Mouse (Mus musculus): ENCODE data around the gene Matn4. TPM values are rescaled to one million over a fixed set of nuclear protein-coding genes. Genes with fewer than 3 reads are reported as not detected.

Matn4 gene
- total and polyA plus RNA-seq, 2 experiments, result 0.05 to 0.09 TPM

- DNase-seq (ENCODE audit: extremely low read depth, low read depth, low spot score), result peak; percentile 34
- 45% methylated on average over 5 of the region's 5 CpGs for WGBS
- Histone ChIP-seq H3K9ac (ENCODE audit: low read depth, low read length) (no peak overlapping the region), H3K79me2 (ENCODE audit: control insufficient read depth, insufficient read depth, low read length) (no peaks in the 10 kb centered on the region), H3K4me1 (ENCODE audit: control insufficient read depth, insufficient read depth, low read length) (peaks cover 16% of the 10 kb centered on the region), H3K27me3 (ENCODE audit: control insufficient read depth, insufficient read depth, low read length) (no peaks in the 10 kb centered on the region), H3K27ac (replicated peaks; ENCODE audit: insufficient read depth, low read depth, low read length) (0 out of 2 replicates have a peak overlapping the region, but pooled peaks have one; percentile 18), H3K4me3 (ENCODE audit: insufficient read depth, low read depth, low read length) (no peak overlapping the region), H3K36me3 (ENCODE audit: control insufficient read depth, insufficient read depth, low read length) (no peaks in the 10 kb centered on the region)
- TF ChIP-seq POLR2A (IDR thresholded peaks at IDR 0.05; ENCODE audit: extremely low read depth, insufficient read depth, low read length) (no peak), CTCF (IDR thresholded peaks at IDR 0.05; ENCODE audit: low read depth, low read length) (no peak)
Measured at GRCm38 (mm10) chr2:164448921-164449320, 44.0 kb upstream of the Matn4 start.

- DNase-seq (ENCODE audit: extremely low read depth, low read depth, low spot score), result peak; percentile 82
- no peak overlapping the region for H3K4me3 ChIP-seq (ENCODE audit: insufficient read depth, low read depth, low read length)
- no peaks in the 10 kb centered on the region for H3K27me3 ChIP-seq (ENCODE audit: control insufficient read depth, insufficient read depth, low read length)
- no peaks in the 10 kb centered on the region for H3K36me3 ChIP-seq (ENCODE audit: control insufficient read depth, insufficient read depth, low read length)
- 52% methylated on average over 1 of the region's 1 CpGs for WGBS
- TF ChIP-seq CTCF (IDR thresholded peaks at IDR 0.05; ENCODE audit: low read depth, low read length) (no peak), POLR2A (IDR thresholded peaks at IDR 0.05; ENCODE audit: extremely low read depth, insufficient read depth, low read length) (no peak)
- H3K9ac ChIP-seq (ENCODE audit: low read depth, low read length), result no peak overlapping the region
- H3K27ac ChIP-seq (replicated peaks; ENCODE audit: insufficient read depth, low read depth, low read length), result peak overlapping the region; percentile 58
- peaks cover 15% of the 10 kb centered on the region for H3K4me1 ChIP-seq (ENCODE audit: control insufficient read depth, insufficient read depth, low read length)
- H3K79me2 ChIP-seq (ENCODE audit: control insufficient read depth, insufficient read depth, low read length), result no peaks in the 10 kb centered on the region
Measured at GRCm38 (mm10) chr2:164448140-164448539, 43.2 kb upstream of the Matn4 start.

DNA sequence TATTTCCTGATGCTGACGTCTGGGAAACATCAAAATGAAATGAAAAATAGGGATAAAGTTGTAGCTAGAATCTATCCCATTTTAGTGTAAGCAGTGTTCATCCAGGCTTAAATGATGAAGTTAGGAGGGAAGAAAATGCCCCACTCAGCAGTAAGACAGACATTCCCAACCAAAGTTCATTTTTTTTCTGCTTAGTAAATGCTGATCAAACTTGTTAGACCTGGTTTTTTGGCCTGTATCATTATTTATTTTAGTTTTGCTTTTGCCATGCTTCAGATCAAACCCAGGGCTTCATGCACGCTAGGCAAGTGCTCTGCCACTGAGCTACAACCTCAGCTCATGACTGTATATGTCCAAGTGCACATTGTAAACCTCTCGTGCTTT, 41.1 kb upstream of the Matn4 start:
- peaks cover 18% of the 10 kb centered on the region for H3K79me2 ChIP-seq (ENCODE audit: control insufficient read depth, insufficient read depth, low read length)
- peak; percentile 86 for DNase-seq (ENCODE audit: extremely low read depth, low read depth, low spot score)
- no peak overlapping the region for H3K4me3 ChIP-seq (ENCODE audit: insufficient read depth, low read depth, low read length)
- peaks cover 15% of the 10 kb centered on the region for H3K4me1 ChIP-seq (ENCODE audit: control insufficient read depth, insufficient read depth, low read length)
- H3K27ac ChIP-seq (replicated peaks; ENCODE audit: insufficient read depth, low read depth, low read length), result peak overlapping the region; percentile 86
- H3K9ac ChIP-seq (ENCODE audit: low read depth, low read length), result no peak overlapping the region
- TF ChIP-seq POLR2A (IDR thresholded peaks at IDR 0.05; ENCODE audit: extremely low read depth, insufficient read depth, low read length) (no peak), CTCF (IDR thresholded peaks at IDR 0.05; ENCODE audit: low read depth, low read length) (no peak)
- H3K36me3 ChIP-seq (ENCODE audit: control insufficient read depth, insufficient read depth, low read length), result no peaks in the 10 kb centered on the region
- 20% methylated on average over 3 of the region's 3 CpGs for WGBS
- no peaks in the 10 kb centered on the region for H3K27me3 ChIP-seq (ENCODE audit: control insufficient read depth, insufficient read depth, low read length)

- TF ChIP-seq CTCF (IDR thresholded peaks at IDR 0.05; ENCODE audit: low read depth, low read length) (no peak), POLR2A (IDR thresholded peaks at IDR 0.05; ENCODE audit: extremely low read depth, insufficient read depth, low read length) (no peak)
- Histone ChIP-seq H3K79me2 (ENCODE audit: control insufficient read depth, insufficient read depth, low read length) (peaks cover 20% of the 10 kb centered on the region), H3K27me3 (ENCODE audit: control insufficient read depth, insufficient read depth, low read length) (no peaks in the 10 kb centered on the region), H3K9ac (ENCODE audit: low read depth, low read length) (no peak overlapping the region), H3K4me1 (ENCODE audit: control insufficient read depth, insufficient read depth, low read length) (peaks cover 15% of the 10 kb centered on the region), H3K4me3 (ENCODE audit: insufficient read depth, low read depth, low read length) (no peak overlapping the region), H3K36me3 (ENCODE audit: control insufficient read depth, insufficient read depth, low read length) (peaks cover 2% of the 10 kb centered on the region; the same call in 1 of the 2 replicates), H3K27ac (replicated peaks; ENCODE audit: insufficient read depth, low read depth, low read length) (peak overlapping the region; percentile 81)
- 32% methylated on average over 3 of the region's 3 CpGs for WGBS
- DNase-seq (ENCODE audit: extremely low read depth, low read depth, low spot score), result peak; percentile 99
Measured at GRCm38 (mm10) chr2:164445399-164446085, 40.6 kb upstream of the Matn4 start.

- Histone ChIP-seq H3K79me2 (ENCODE audit: control insufficient read depth, insufficient read depth, low read length) (peaks cover 27% of the 10 kb centered on the region), H3K27ac (replicated peaks; ENCODE audit: insufficient read depth, low read depth, low read length) (peak overlapping the region; percentile 80), H3K4me3 (ENCODE audit: insufficient read depth, low read depth, low read length) (no peak overlapping the region), H3K4me1 (ENCODE audit: control insufficient read depth, insufficient read depth, low read length) (peaks cover 15% of the 10 kb centered on the region), H3K27me3 (ENCODE audit: control insufficient read depth, insufficient read depth, low read length) (no peaks in the 10 kb centered on the region), H3K9ac (ENCODE audit: low read depth, low read length) (0 out of 2 replicates have a peak overlapping the region, but pooled peaks have one; percentile 37), H3K36me3 (ENCODE audit: control insufficient read depth, insufficient read depth, low read length) (peaks cover 8% of the 10 kb centered on the region; the same call in 1 of the 2 replicates)
- no peak for TF ChIP-seq CTCF (IDR thresholded peaks at IDR 0.05; ENCODE audit: low read depth, low read length)
- TF ChIP-seq POLR2A (IDR thresholded peaks at IDR 0.05; ENCODE audit: extremely low read depth, insufficient read depth, low read length), result no peak
- 18% methylated on average over 2 of the region's 2 CpGs for WGBS
- DNase-seq (ENCODE audit: extremely low read depth, low read depth, low spot score), result peak; percentile 95
Measured at GRCm38 (mm10) chr2:164444701-164445100, 39.7 kb upstream of the Matn4 start.

DNA sequence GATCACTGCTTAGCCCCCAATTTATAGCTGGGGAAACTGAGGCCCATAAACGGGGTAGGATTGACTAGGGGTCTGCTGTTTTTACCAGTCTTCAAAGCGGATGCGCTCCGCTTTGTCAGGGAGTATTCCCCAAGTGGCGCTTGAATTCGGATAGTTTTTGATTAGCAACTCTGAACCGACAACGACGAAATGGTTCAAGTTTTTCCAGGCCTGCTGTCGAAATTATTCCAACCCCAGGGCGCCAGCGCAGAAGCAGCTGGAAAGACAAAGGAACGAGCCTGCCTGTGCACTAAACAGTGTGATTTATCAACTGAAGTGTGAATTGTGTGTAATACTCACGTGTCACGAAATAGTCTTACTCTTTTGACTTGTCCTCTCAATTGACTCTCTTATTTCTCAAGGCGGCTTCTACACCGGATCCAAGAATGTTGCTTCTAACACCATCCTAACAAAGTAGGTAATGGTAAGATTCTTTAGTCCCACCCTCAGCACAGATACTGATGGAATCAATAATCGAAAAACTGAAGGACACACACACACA, 38.6 kb upstream of the Matn4 start, which contains the start of gene Sdc4:
TSS of gene Sdc4 (minus strand) at position 428 of the 541 bp plus-strand sequence.
- Histone ChIP-seq H3K27me3 (ENCODE audit: control insufficient read depth, insufficient read depth, low read length) (no peaks in the 10 kb centered on the region), H3K4me3 (ENCODE audit: insufficient read depth, low read depth, low read length) (peak within 1 kb of the TSS; percentile 75), H3K36me3 (ENCODE audit: control insufficient read depth, insufficient read depth, low read length) (peaks cover 15% of the 10 kb centered on the region; the same call in 1 of the 2 replicates), H3K27ac (replicated peaks; ENCODE audit: insufficient read depth, low read depth, low read length) (peak within 1 kb of the TSS; percentile 80), H3K79me2 (ENCODE audit: control insufficient read depth, insufficient read depth, low read length) (peaks cover 27% of the 10 kb centered on the region), H3K9ac (ENCODE audit: low read depth, low read length) (peak within 1 kb of the TSS; percentile 91), H3K4me1 (ENCODE audit: control insufficient read depth, insufficient read depth, low read length) (peaks cover 9% of the 10 kb centered on the region)
- TF ChIP-seq POLR2A (IDR thresholded peaks at IDR 0.05; ENCODE audit: extremely low read depth, insufficient read depth, low read length), result no peak
- no peak for TF ChIP-seq CTCF (IDR thresholded peaks at IDR 0.05; ENCODE audit: low read depth, low read length)
- WGBS, result 4% methylated on average over 18 of the region's 18 CpGs
- no peak for DNase-seq (ENCODE audit: extremely low read depth, low read depth, low spot score)
